Mouse (Mus musculus) lung, postnatal 4 days (tissue): Measurements from ENCODE around the gene Igsf21.

Experiments used
- DNase-seq, 2 experiments: peaks; one replicate each; pipeline ENCODE4 v3.0.0; 2021

Igsf21 gene

GRCm38 (mm10) chr4:140235361-140236153, 11.0 kb downstream of the Igsf21 start:
- DNase-seq, result no peak

- DNase-seq, result no peak
Measured at GRCm38 (mm10) chr4:140234412-140235205, 12.0 kb downstream of the Igsf21 start.

DNA sequence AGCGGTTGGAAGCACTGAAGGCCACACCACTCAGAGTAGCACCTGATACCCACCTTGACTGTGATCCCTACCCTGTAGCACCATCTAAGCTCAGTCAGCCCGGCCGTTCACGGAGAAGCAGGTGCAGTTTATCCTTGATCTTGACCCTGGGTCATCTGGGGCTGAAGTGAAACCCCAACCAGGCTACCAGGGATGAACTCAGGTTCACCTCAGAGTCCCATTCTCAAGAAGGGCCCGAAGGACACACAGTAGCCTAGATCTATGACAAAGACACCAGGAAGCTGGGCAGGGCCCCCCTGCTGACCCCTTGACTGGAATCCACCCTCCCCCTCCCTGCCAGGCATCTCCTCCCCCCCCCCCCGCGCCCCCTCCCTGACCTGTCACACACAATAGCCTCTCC, 18.7 kb downstream of the Igsf21 start:
- DNase-seq, result no peak

- DNase-seq, result no peak
Measured at GRCm38 (mm10) chr4:140225204-140225603, 21.4 kb downstream of the Igsf21 start.

GRCm38 (mm10) chr4:140224451-140224850, 22.1 kb downstream of the Igsf21 start:
- no peak for DNase-seq

GRCm38 (mm10) chr4:140223067-140223466, 23.5 kb downstream of the Igsf21 start:
- peak; percentile 17 to 46 for DNase-seq

- peak; percentile 21 to 50 for DNase-seq
Measured at GRCm38 (mm10) chr4:140220326-140221093, 26.1 kb downstream of the Igsf21 start.

DNA sequence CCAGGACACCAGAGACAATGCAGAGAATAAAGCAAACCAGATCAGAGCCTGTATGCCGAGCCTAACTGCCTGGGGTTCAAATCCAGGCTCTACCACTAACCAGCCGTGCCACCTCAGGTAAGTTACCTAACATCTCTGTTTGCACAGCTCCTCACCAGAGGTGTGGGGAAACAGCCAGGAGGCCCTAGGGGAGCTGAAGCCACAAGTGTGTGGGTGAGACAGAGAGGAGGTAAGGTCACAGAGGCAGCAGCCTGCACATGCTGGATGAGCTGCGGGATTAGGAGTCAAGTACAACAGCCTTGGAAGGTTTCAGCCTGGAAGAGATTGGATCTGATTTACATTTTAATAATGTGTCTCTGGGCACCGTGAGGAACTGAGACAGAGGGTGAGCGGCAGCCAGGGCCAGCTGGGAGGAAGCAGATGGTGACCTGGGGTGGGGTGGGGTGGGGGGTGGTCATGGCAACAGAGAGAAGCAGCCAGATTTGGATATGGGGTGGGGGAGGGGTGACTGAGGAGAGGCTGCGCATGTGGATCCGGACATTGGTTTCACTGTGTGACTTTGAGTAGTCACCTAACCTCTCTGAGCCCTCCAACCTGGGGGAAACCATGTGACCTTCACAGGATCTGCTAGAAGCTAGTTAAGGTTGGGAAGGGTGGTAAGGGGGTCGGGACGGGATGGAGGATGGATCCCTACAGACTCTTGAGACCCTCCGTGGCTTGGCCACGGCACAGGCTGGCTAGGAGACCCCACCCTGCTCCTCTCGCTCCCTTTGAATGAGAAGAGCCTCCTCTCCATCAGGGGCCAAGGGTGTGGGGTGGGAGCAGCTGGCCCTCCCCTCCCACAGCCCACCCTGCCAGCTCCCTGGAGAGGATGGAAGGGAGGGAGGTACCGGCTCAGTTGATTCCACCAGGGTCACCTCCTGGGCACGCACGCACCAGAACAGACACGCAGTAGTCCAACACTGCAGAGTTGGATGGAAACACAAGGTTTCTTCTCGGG, 27.4 kb downstream of the Igsf21 start:
- no peak for DNase-seq

DNA sequence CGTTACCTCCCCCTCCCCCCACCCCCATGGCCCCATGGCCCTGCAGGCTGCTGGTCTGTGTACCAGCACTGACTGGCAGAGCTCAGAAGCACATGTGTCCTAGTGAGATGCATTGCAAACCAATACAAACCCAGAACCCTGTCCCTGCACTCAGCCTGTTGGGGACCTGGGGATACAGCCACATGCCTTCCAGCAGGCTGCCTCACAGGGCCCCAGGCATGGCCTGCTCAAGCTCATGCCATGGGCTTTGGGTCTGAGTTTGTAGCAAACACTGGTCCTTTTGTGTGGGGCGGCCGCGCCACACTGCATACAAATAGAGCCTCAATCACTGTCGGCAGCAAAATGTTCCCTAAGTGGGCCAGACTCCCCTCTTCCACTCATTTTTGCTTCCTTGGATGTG, 28.2 kb downstream of the Igsf21 start:
- no peak for DNase-seq

GRCm38 (mm10) chr4:140217934-140218333, 28.6 kb downstream of the Igsf21 start:
- DNase-seq, result no peak

GRCm38 (mm10) chr4:140216096-140216495, 30.5 kb downstream of the Igsf21 start:
- DNase-seq, result no peak

GRCm38 (mm10) chr4:140215205-140215604, 31.4 kb downstream of the Igsf21 start:
- no peak for DNase-seq

DNA sequence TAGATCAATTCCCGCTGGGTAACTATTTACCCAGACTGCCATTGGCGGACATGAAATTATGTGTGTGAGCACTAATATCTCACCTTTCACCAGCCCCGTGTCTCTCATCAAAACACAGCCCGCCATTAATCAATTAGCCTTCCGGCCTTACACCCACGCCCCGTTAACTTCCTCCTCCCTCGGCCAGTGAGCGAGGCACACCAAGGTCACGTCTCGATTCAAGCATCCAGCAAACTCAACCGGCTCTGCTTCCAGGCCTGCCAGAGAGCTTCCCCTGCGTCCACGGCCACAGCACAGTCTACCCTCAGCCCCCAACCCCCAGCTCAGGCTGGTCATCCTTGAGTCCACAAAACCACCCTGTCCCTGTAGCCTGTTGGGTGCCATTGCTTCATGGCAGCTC, 32.2 kb downstream of the Igsf21 start:
- DNase-seq, result no peak

DNA sequence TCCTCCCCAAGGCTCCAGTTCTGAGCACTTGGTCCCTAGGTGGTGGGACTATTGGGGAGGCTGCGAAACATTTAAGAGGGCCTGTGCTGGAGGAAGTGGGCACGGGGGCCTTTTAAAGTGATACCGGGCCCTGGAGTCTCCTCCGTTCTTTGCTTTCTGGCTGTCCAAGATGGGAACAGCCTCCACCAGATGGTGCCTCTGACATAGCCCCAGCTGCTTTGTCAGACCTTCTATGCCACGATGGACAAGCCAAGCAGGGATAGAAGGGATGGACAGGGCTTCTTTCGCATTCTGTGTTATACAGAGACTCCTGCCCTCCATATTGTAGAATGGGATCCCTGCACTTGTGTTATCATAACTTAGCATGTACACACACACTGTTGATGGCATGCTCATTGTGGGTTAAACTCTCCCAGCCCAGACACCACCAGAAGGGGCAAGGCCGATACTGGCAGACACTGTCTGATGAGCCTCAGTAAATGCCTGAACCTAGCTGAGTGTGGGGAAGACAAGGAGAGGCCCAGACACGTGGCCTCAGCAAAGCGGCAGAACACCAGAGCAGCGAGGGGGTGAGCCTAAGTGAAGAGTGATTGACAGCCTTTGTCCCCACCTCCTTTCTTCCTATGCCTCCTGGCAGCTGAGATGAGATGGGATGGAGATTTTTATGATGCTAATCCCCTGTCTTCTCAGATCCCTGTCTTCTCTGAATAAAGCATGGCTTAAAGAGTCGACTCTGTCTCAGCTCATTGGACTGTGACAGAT, 36.3 kb downstream of the Igsf21 start:
- no peak for DNase-seq

GRCm38 (mm10) chr4:140205811-140206231, 40.8 kb downstream of the Igsf21 start:
- DNase-seq, result peak; percentile 28 to 40

- DNase-seq, result no peak
Measured at GRCm38 (mm10) chr4:140204775-140205174, 41.8 kb downstream of the Igsf21 start.

- DNase-seq, result no peak
Measured at GRCm38 (mm10) chr4:140203696-140204272, 42.8 kb downstream of the Igsf21 start.

- DNase-seq, result no peak
Measured at GRCm38 (mm10) chr4:140202196-140202595, 44.4 kb downstream of the Igsf21 start.

- DNase-seq, result no peak
Measured at GRCm38 (mm10) chr4:140200296-140200695, 46.3 kb downstream of the Igsf21 start.

GRCm38 (mm10) chr4:140196717-140197116, 49.9 kb downstream of the Igsf21 start:
- no peak for DNase-seq
